ENCODE assay signal across 31 mouse cellular contexts in the genomic region with DNA sequence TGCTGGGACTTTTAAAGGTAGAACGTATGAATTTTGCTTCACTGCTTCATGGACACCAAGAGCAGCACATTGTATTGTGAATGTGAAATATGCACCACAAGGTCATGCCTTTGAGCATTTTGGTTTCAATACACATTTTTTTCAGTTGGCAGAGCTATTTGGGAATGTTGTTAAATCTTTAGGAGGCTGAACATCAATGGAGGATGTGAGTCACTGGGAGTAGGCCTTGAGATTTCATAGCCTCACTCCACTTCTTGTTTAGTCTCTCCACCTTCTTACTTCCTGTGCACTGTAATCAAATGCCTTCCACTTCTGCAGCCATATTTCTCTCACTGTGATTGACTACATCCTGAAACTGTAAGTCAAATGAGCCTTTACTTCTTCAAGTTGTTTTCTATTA.
DNase-seq lines count a peak whose midpoint lies in the region; ATAC-seq and TF ChIP-seq lines count a peak whose summit lies in the region.
"Had no signal": no experiment of that assay in that cellular context is flagged by ENCODE, and none has a peak within 500 bp of the region (broad histone marks: within the 10 kb centered on the region; RNA-seq: fewer than 3 reads in every experiment).

No protein-coding gene starts in this region.

- 0 out of 2 replicates have a peak, but pooled peaks have one; percentile 28 for ATAC-seq in lung, postnatal 0 days
- ATAC-seq: forebrain, embryonic 13.5 days; forebrain, postnatal 0 days; hindbrain, postnatal 0 days; inflammation-experienced regulatory T-cells, adult 6 months; intestine, embryonic 16.5 days had no signal

- DNase-seq in lung, postnatal 0 days (ENCODE audit: low spot score): peak; percentile 11
- DNase-seq in lung, postnatal 10 days: no peak
- DNase-seq in Muller cell, postnatal 12 days (ENCODE audit: inconsistent ontology term): peak; percentile 72
- DNase-seq in fibroblast of lung, adult 2 months (ENCODE audit: low read depth): peak; percentile 65
- DNase-seq in T-cell, adult 2 months (ENCODE audit: low spot score): no peak
- DNase-seq in frontal cortex, postnatal 25 days (ENCODE audit: low spot score in 2 of 2): no peak
- no peak for DNase-seq in cerebellum, adult 2 months
- DNase-seq: adrenal gland, postnatal 10 days; adrenal gland, postnatal 36 days; cerebellum, adult 18-20 months; cerebellum, adult 9-11 months; cerebellum, postnatal 25 days; forebrain, postnatal 0 days; gastrocnemius, postnatal 14 days; heart, adult 18-20 months; heart, postnatal 10 days; heart, postnatal 4 days; kidney, adult 18-20 months had no signal

- no peak for TF ChIP-seq POLR2A in cerebellum, adult 2 months (IDR thresholded peaks at IDR 0.05; ENCODE audit: borderline replicate concordance, insufficient read depth, low read length)

- no peak overlapping the region for H3K9ac ChIP-seq in lung, postnatal 0 days (replicated peaks; ENCODE audit: low read depth)
- H3K9ac ChIP-seq: embryonic facial prominence, embryonic 12.5 days; embryonic facial prominence, embryonic 15.5 days; forebrain, embryonic 13.5 days; forebrain, postnatal 0 days; heart, embryonic 12.5 days; heart, embryonic 15.5 days; hindbrain, embryonic 14.5 days had no signal

- H3K4me1 ChIP-seq in lung, postnatal 0 days (ENCODE audit: insufficient read depth, low read depth, low read length): no peaks in the 10 kb centered on the region
- no peaks in the 10 kb centered on the region for H3K4me1 ChIP-seq in cerebellum, adult 2 months (ENCODE audit: control insufficient read depth, insufficient read depth, low read length)
- H3K4me1 ChIP-seq: embryonic facial prominence, embryonic 12.5 days; embryonic facial prominence, embryonic 15.5 days; forebrain, embryonic 10.5 days; forebrain, embryonic 13.5 days; heart, embryonic 12.5 days; heart, embryonic 15.5 days had no signal

- H3K9me3 ChIP-seq in lung, postnatal 0 days (ENCODE audit: low read length): no peaks in the 10 kb centered on the region
- H3K9me3 ChIP-seq: embryonic facial prominence, embryonic 15.5 days; forebrain, embryonic 13.5 days had no signal

- H3K36me3 ChIP-seq in lung, postnatal 0 days (ENCODE audit: insufficient read depth, low read length): no peaks in the 10 kb centered on the region
- H3K36me3 ChIP-seq: embryonic facial prominence, embryonic 12.5 days; embryonic facial prominence, embryonic 15.5 days; forebrain, embryonic 10.5 days; G1E; heart, embryonic 12.5 days; heart, embryonic 15.5 days had no signal

- 71% methylated on average over 1 of the region's 1 CpGs for WGBS in lung, postnatal 0 days
- whole genome bisulfite sequencing in cerebellum, adult 2 months: 70% methylated on average over 1 of the region's 1 CpGs

- H3K27ac ChIP-seq in lung, postnatal 0 days (ENCODE audit: low read length): no peak overlapping the region
- no peak overlapping the region for H3K27ac ChIP-seq in cerebellum, adult 2 months (ENCODE audit: insufficient read depth, low read length)
- H3K27ac ChIP-seq: embryonic facial prominence, embryonic 12.5 days; embryonic facial prominence, embryonic 15.5 days; forebrain, embryonic 10.5 days; forebrain, embryonic 13.5 days; heart, embryonic 15.5 days; hindbrain, embryonic 14.5 days; hindbrain, postnatal 0 days had no signal

- no peak overlapping the region for H3K4me2 ChIP-seq in lung, postnatal 0 days (replicated peaks; ENCODE audit: low read depth, low read length)
- H3K4me2 ChIP-seq: embryonic facial prominence, embryonic 12.5 days; embryonic facial prominence, embryonic 15.5 days; forebrain, embryonic 13.5 days; heart, embryonic 12.5 days; heart, embryonic 15.5 days; hindbrain, embryonic 14.5 days had no signal

- no peak overlapping the region for H3K4me3 ChIP-seq in lung, postnatal 0 days (ENCODE audit: low read depth, low read length)
- H3K4me3 ChIP-seq in cerebellum, adult 2 months (replicated peaks; ENCODE audit: insufficient read depth, low read depth, low read length): no peak overlapping the region
- H3K4me3 ChIP-seq: embryonic facial prominence, embryonic 12.5 days; embryonic facial prominence, embryonic 15.5 days; erythroblast, embryonic 14.5 days; forebrain, embryonic 10.5 days; forebrain, embryonic 13.5 days; heart, embryonic 12.5 days; heart, embryonic 15.5 days had no signal

- peak; percentile 70 for TF ChIP-seq EP300 in lung, postnatal 0 days (IDR thresholded peaks at IDR 0.05)

- no peak for TF ChIP-seq CTCF in lung, postnatal 0 days (IDR thresholded peaks at IDR 0.05)
- TF ChIP-seq CTCF in cerebellum, adult 2 months (IDR thresholded peaks at IDR 0.05; ENCODE audit: borderline replicate concordance, insufficient read depth, low read depth, low read length): no peak

- no peaks in the 10 kb centered on the region for H3K27me3 ChIP-seq in lung, postnatal 0 days (replicated peaks; ENCODE audit: insufficient read depth, low read length)
- H3K27me3 ChIP-seq in cerebellum, adult 2 months (ENCODE audit: control insufficient read depth, insufficient read depth, low read length): no peaks in the 10 kb centered on the region
- H3K27me3 ChIP-seq: CH12.LX; embryonic facial prominence, embryonic 12.5 days; embryonic facial prominence, embryonic 15.5 days; forebrain, embryonic 13.5 days; heart, embryonic 12.5 days; heart, embryonic 15.5 days had no signal

Comparison
In these comparisons a context has a peak if more than half of its experiments do, and no peak if none do; other contexts are left out.
1. DNase-seq: peak in lung, postnatal 0 days (single experiment), Muller cell, postnatal 12 days (single experiment) and fibroblast of lung, adult 2 months (single experiment); none in lung, postnatal 10 days (single experiment), T-cell, adult 2 months (single experiment), frontal cortex, postnatal 25 days (0 of 2) and cerebellum, adult 2 months (0 of 2).